In the genomic region with DNA sequence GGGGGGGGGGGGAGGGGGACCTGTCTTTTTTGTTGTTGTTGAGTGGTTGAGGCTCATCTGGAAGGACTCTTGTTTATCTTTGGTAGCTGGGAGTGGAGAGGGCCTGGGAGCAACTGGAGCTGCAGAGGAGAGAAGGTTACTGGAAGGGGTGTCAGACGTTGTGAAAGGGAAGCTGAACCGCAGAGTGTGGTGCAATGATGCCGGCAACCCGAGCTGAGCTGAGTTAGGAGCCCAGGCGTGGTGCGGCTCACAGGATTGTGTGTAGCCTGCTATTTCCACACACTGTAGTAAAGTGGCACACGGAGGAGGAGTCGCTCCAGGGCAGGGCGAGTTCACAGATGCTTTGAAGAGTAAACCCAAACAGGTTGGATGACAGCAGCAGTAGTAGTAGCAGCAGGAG, we compare ENCODE assay signal across 11 mouse cellular contexts. TPM values are rescaled to one million over a fixed set of nuclear protein-coding genes. Genes with fewer than 3 reads are reported as not detected.
DNase-seq lines count a peak whose midpoint lies in the region; ATAC-seq lines count a peak whose summit lies in the region.
"Had no signal": no experiment of that assay in that cellular context is flagged by ENCODE, and none has a peak within 500 bp of the region (broad histone marks: within the 10 kb centered on the region; RNA-seq: fewer than 3 reads in every experiment).

No protein-coding gene starts in this region.

- no peaks in the 10 kb centered on the region for H3K9me3 ChIP-seq in forebrain, embryonic 12.5 days
- H3K9me3 ChIP-seq: midbrain, embryonic 15.5 days had no signal

- ATAC-seq in common myeloid progenitor, adult 5-6 weeks (replicated peaks; ENCODE audit: low read depth, poor library complexity, severe bottlenecking): peak; percentile 99
- peak; percentile 98 for ATAC-seq in megakaryocyte, adult 5-6 weeks (ENCODE audit: poor library complexity, severe bottlenecking)
- no peak for ATAC-seq in forebrain, embryonic 12.5 days (ENCODE audit: low FRiP score)
- ATAC-seq: midbrain, embryonic 15.5 days had no signal

- H3K36me3 ChIP-seq in forebrain, embryonic 12.5 days (replicated peaks): no peaks in the 10 kb centered on the region
- H3K36me3 ChIP-seq: midbrain, embryonic 15.5 days had no signal

- H3K4me2 ChIP-seq in forebrain, embryonic 12.5 days: no peak overlapping the region
- H3K4me2 ChIP-seq: midbrain, embryonic 15.5 days had no signal

- no peak overlapping the region for H3K27ac ChIP-seq in forebrain, embryonic 12.5 days
- H3K27ac ChIP-seq: midbrain, embryonic 15.5 days had no signal

- no peaks in the 10 kb centered on the region for H3K4me1 ChIP-seq in forebrain, embryonic 12.5 days
- H3K4me1 ChIP-seq: midbrain, embryonic 15.5 days had no signal

- H3K27me3 ChIP-seq in forebrain, embryonic 12.5 days: no peaks in the 10 kb centered on the region
- H3K27me3 ChIP-seq: midbrain, embryonic 15.5 days had no signal

- H3K4me3 ChIP-seq in forebrain, embryonic 12.5 days (replicated peaks): no peak overlapping the region
- H3K4me3 ChIP-seq: midbrain, embryonic 15.5 days had no signal

- WGBS in forebrain, embryonic 12.5 days: 59% methylated on average over 9 of the region's 9 CpGs

- DNase-seq in kidney, postnatal 4 days: peak; percentile 8 to 25
- DNase-seq in kidney, postnatal 36 days: no peak
- peak; percentile 79 for DNase-seq in gastrocnemius, postnatal 25 days
- DNase-seq in cerebellum, adult 9-10 months: no peak
- no peak for DNase-seq in Muller cell, postnatal 12 days (ENCODE audit: inconsistent ontology term)
- DNase-seq: cerebellum, postnatal 25 days had no signal

- no peak overlapping the region for H3K9ac ChIP-seq in forebrain, embryonic 12.5 days
- H3K9ac ChIP-seq: midbrain, embryonic 15.5 days had no signal

RNA-seq across cellular contexts. Expression of a gene that starts 41.6 kb away (rescaled TPM):
- 0.27 TPM in 1 of 2 replicates, not detected in the other for total RNA-seq in common myeloid progenitor, adult 5-6 weeks (2017)
- total RNA-seq in gastrocnemius, postnatal 25 days (2021): 10 to 100 TPM in 1 of 2 experiments, 1 to 10 TPM in 1; 6.9 to 15.7 TPM
- total RNA-seq in megakaryocyte, adult 5-6 weeks (2015): 0.36 TPM in 1 of 2 replicates, not detected in the other
- total RNA-seq in megakaryocyte, adult 5-6 weeks (2017): not detected in 2 replicates
- polyA plus RNA-seq in forebrain, embryonic 12.5 days (2016; fragmentation: Nextera tagmentation; extraction: Ambion mirVana): 5.0 and 6.6 TPM in 2 replicates
- total RNA-seq: MEL had no signal

Comparison
In these comparisons a context has a peak if more than half of its experiments do, and no peak if none do; other contexts are left out.
1. DNase-seq: peak in kidney, postnatal 4 days (2 of 2) and gastrocnemius, postnatal 25 days (single experiment); none in kidney, postnatal 36 days (0 of 2), cerebellum, adult 9-10 months (single experiment) and Muller cell, postnatal 12 days (single experiment).